Mouse (Mus musculus) liver, postnatal 0 days (tissue): ENCODE measurements around the gene Ddx20.

Source experiments
- CTCF ChIP-seq: sonication (generic); IDR thresholded peaks from 2 replicates; pipeline ENCODE4 v1.5.1; 2016; ENCODE audit warnings: antibody characterized with exemption, low read depth
- EP300 ChIP-seq: IDR thresholded peaks from 2 replicates; pipeline ENCODE4 v1.6.1; 2016; ENCODE audit warnings: antibody characterized with exemption, low read depth, mild to moderate bottlenecking

DNA sequence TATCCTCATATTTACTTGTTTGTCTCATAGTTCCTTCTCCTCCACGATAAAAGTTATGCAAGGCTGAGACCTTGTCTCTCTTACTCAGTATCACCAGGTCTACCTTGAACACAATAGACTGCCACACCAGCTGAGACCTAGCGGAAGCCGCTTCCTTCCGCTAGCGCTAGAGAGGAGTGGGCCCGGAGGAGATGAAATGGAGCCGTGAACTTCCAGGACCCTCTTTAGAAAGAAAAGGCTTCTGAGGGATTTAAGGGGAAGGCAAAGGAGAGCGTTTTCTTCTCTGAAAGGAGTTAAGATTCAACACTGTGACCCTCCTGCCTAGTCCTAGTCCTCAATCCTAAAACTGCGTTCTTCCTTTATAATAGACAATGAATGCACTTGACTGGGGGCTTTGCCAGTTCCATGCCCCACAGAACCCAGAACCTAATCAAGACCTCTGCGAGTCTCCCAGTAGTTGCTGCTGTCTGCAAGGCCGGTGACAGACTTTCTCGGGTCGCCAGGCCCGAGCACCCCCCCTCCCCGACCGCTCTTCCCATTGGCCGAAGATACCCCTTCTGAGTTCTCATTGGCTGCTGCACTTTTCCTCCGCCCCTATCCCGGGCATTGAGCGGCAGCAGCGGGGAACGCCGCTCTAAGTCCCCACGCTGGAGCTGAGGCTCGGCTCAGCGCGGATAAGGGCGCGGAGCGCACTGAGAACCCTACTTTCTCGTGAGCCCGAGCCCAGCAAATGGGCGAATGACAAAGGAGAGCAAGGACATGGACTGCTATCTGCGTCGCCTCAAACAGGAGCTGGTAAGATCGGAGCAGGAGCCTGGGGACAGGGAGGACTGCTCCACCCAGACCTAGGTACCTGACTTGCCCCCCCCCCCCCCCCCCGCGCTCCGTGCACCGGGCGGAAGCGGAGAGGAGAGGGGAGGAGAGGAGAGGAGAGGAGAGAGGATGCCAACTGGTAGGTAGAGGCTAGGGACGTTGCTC, 16.9 kb upstream of the Ddx20 start, which contains the start of gene Inka2:
- TF ChIP-seq CTCF (no peak), EP300 (no peak)
